Mouse (Mus musculus) heart, postnatal 0 days (tissue): ENCODE data around the gene Gm1043. TPM values are rescaled to one million over a fixed set of nuclear protein-coding genes. Genes with fewer than 3 reads are reported as not detected.

Experiments used
- ATAC-seq: fragments of 200-750 bp; cut with Nextera tagmentation; 2 replicates; pipeline ENCODE4 v1.8.0; 2017; ENCODE audit warnings: low read depth, moderate number of reproducible peaks, moderate library complexity; ENCODE audit not compliant: insufficient read depth
- DNase-seq: peaks from one replicate; pipeline ENCODE4 v3.0.0-alpha.2; 2016; ENCODE audit warnings: low spot score
- H3K27ac ChIP-seq: fragments of 300-500 bp; sonication (generic); 2 replicates; pipeline ENCODE4 v1.5.1; 2014; ENCODE audit warnings: low read depth, mild to moderate bottlenecking
- H3K27me3 ChIP-seq: fragments of 300-500 bp; sonication (generic); 2 replicates; pipeline ENCODE4 v1.6.1; 2014; ENCODE audit warnings: low read length, mixed read lengths; ENCODE audit not compliant: control insufficient read depth, insufficient read depth
- H3K36me3 ChIP-seq: fragments of 300-500 bp; sonication (generic); replicated peaks from 2 replicates; pipeline ENCODE4 v1.6.1; 2014; ENCODE audit warnings: low read length, mixed read lengths; ENCODE audit not compliant: control insufficient read depth, insufficient read depth
- H3K4me1 ChIP-seq: fragments of 300-500 bp; sonication (generic); 2 replicates; pipeline ENCODE4 v1.6.1; 2014; ENCODE audit warnings: antibody characterized with exemption; ENCODE audit not compliant: control insufficient read depth, insufficient read depth
- H3K4me2 ChIP-seq: fragments of 300-500 bp; sonication (generic); 2 replicates; pipeline ENCODE4 v1.6.1; 2014; ENCODE audit warnings: low read depth, mild to moderate bottlenecking, low read length, moderate library complexity
- H3K4me3 ChIP-seq: fragments of 300-500 bp; sonication (generic); 2 replicates; pipeline ENCODE4 v1.5.1; 2014; ENCODE audit warnings: low read depth, low read length
- H3K9ac ChIP-seq: fragments of 300-500 bp; sonication (generic); replicated peaks from 2 replicates; pipeline ENCODE4 v1.6.1; 2014; ENCODE audit warnings: low read depth, low read length, mixed read lengths
- H3K9me3 ChIP-seq: fragments of 300-500 bp; sonication (generic); replicated peaks from 2 replicates; pipeline ENCODE4 v1.6.1; 2016; ENCODE audit warnings: low read length; ENCODE audit not compliant: control insufficient read depth
- CTCF ChIP-seq: IDR thresholded peaks from 2 replicates; pipeline ENCODE4 v1.5.1; 2016; ENCODE audit warnings: antibody characterized with exemption, control low read depth, low read depth
- EP300 ChIP-seq: IDR thresholded peaks from 2 replicates; pipeline ENCODE4 v1.6.1; 2016; ENCODE audit warnings: antibody characterized with exemption, low read depth
- WGBS: fragments of 180-500 bp; shearing (Covaris S2); extraction: QIAGEN DNeasy Blood & Tissue Kit; methylation state at CpG from one replicate; pipeline ENCODE4 v1.1.7; 2014; 5-methylcytosine and 5-hydroxymethylcytosine counted together
- polyA plus RNA-seq: library from polyadenylated mRNA; unstranded; fragments of >200 nt; fragmentation: Nextera tagmentation; extraction: Ambion mirVana; gene quantifications from 2 replicates; pipeline ENCODE4 v1.2.1, GENCODE M21; 2015
- total RNA-seq: library from RNA; depleted of rRNA; stranded (reverse); fragments of >200 nt; gene quantifications from 2 replicates; pipeline ENCODE4 v1.2.3, GENCODE M21; 2014; ENCODE audit warnings: low replicate concordance

Gm1043 gene
- total and polyA plus RNA-seq, 2 experiments from 2014 or later, result not detected

- 0 out of 2 replicates have a peak, but pooled peaks cover 11% of the 10 kb centered on the region for H3K27me3 ChIP-seq
- no peaks in the 10 kb centered on the region for H3K36me3 ChIP-seq
- no peak overlapping the region for H3K9ac ChIP-seq
- no peak overlapping the region for H3K4me3 ChIP-seq
- H3K4me2 ChIP-seq, result no peak overlapping the region
- no peaks in the 10 kb centered on the region for H3K4me1 ChIP-seq
- ATAC-seq (no peak), DNase-seq (no peak)
- 0 out of 2 replicates have a peak, but pooled peaks cover 4% of the 10 kb centered on the region for H3K9me3 ChIP-seq
- no peak overlapping the region for H3K27ac ChIP-seq
- 56% methylated on average over 7 of the region's 7 CpGs for WGBS
- TF ChIP-seq CTCF (no peak), EP300 (no peak)
These were observed 91.9 kb downstream of the Gm1043 start for GRCm38 (mm10) chr5:37177061-37177460.

GRCm38 (mm10) chr5:37178811-37179210, 93.6 kb downstream of the Gm1043 start:
- Histone ChIP-seq H3K36me3 (no peaks in the 10 kb centered on the region), H3K27me3 (0 out of 2 replicates have a peak, but pooled peaks cover 5% of the 10 kb centered on the region), H3K27ac (no peak overlapping the region), H3K9ac (no peak overlapping the region), H3K9me3 (0 out of 2 replicates have a peak, but pooled peaks cover 4% of the 10 kb centered on the region), H3K4me1 (no peaks in the 10 kb centered on the region), H3K4me3 (no peak overlapping the region), H3K4me2 (no peak overlapping the region)
- no peak for TF ChIP-seq EP300
- TF ChIP-seq CTCF, result no peak
- WGBS, result 47% methylated on average over 4 of the region's 4 CpGs
- no peak for DNase-seq
- ATAC-seq, result no peak

DNA sequence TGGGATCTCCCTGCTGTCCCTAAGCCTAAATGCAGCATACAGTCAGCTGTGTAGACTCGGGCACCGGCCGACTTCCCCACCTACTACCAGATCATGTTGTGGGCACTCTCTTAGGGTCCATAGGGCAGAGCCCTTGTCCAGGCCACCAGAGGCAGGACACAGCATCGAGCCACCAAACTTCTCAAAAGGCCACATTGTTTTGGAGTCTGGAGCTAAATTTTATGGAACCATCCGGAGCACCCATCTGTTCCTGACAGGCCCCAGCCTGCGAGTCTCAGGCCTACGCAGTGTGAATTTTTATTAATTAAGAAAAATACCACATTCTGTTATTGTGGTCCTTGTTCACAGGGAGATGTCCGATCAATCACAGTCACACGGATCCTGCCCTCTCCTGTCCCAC, 94.7 kb downstream of the Gm1043 start:
- Histone ChIP-seq H3K4me1 (no peaks in the 10 kb centered on the region), H3K9ac (no peak overlapping the region), H3K9me3 (0 out of 2 replicates have a peak, but pooled peaks cover 4% of the 10 kb centered on the region), H3K27me3 (no peaks in the 10 kb centered on the region), H3K36me3 (no peaks in the 10 kb centered on the region), H3K4me3 (no peak overlapping the region), H3K4me2 (no peak overlapping the region), H3K27ac (no peak overlapping the region)
- TF ChIP-seq EP300 (no peak), CTCF (no peak)
- no peak for ATAC-seq
- 86% methylated on average over 9 of the region's 9 CpGs for WGBS
- DNase-seq, result no peak

DNA sequence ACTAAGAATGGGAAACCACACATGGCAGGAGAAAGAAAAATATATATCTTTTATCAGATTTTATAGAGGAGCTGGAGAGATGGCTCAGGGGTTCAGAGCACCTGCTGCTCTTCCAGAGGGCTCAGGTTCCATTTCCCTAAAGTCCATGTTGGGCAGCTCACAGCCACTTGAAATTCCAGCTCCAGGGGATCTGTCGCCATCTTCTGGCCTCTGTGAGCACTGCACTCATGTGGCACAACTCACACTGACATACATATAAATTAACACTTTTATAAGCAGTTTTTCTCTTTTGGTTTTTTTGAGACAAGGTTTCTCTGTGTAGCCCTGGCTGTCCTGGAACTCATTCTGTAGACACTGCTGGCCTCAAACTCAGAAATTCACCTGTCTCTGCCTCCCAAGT, 95.5 kb downstream of the Gm1043 start:
- H3K27me3 ChIP-seq, result no peaks in the 10 kb centered on the region
- 54% methylated on average over 1 of the region's 1 CpGs for WGBS
- TF ChIP-seq CTCF (no peak), EP300 (no peak)
- no peak overlapping the region for H3K4me2 ChIP-seq
- H3K4me3 ChIP-seq, result no peak overlapping the region
- no peaks in the 10 kb centered on the region for H3K36me3 ChIP-seq
- DNase-seq, result no peak
- H3K4me1 ChIP-seq, result no peaks in the 10 kb centered on the region
- no peak overlapping the region for H3K27ac ChIP-seq
- ATAC-seq, result no peak
- 0 out of 2 replicates have a peak, but pooled peaks cover 4% of the 10 kb centered on the region for H3K9me3 ChIP-seq
- no peak overlapping the region for H3K9ac ChIP-seq

- no peak for ATAC-seq
- TF ChIP-seq EP300, result no peak
- TF ChIP-seq CTCF, result no peak
These were observed 99.4 kb downstream of the Gm1043 start for GRCm38 (mm10) chr5:37184605-37185004.

DNA sequence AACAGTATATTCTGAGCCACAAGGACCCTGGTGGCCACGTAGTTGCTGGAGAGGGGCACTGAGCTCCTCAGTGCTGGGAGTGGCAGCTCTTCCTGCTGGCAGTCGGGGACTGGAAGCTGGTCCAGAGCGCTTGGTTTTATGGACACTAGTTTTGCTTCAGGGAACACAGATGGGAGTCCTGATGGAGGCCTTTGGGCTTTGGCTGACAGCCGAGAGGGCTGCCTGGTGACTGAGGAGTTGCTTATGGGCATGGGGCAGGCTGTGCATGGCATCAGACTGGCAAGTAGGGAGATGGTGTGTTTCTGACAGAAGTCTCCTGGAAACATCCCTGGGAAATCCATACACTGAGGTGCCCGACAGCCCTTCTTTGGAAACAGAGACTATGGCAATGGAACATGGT, 105.2 kb downstream of the Gm1043 start:
- DNase-seq (no peak), ATAC-seq (no peak)
- 72% methylated on average over 5 of the region's 5 CpGs for WGBS
- Histone ChIP-seq H3K9ac (no peak overlapping the region), H3K27me3 (no peaks in the 10 kb centered on the region), H3K9me3 (no peaks in the 10 kb centered on the region), H3K36me3 (no peaks in the 10 kb centered on the region), H3K4me3 (no peak overlapping the region), H3K4me2 (no peak overlapping the region), H3K27ac (no peak overlapping the region), H3K4me1 (no peaks in the 10 kb centered on the region)
- TF ChIP-seq CTCF (no peak), EP300 (no peak)

More at GRCm38 (mm10) chr5:37184605-37185004, 99.4 kb downstream of the Gm1043 start:
- Histone ChIP-seq H3K9me3 (0 out of 2 replicates have a peak, but pooled peaks cover 4% of the 10 kb centered on the region), H3K4me1 (no peaks in the 10 kb centered on the region), H3K4me2 (no peak overlapping the region), H3K4me3 (no peak overlapping the region), H3K27me3 (no peaks in the 10 kb centered on the region), H3K9ac (no peak overlapping the region), H3K27ac (no peak overlapping the region), H3K36me3 (no peaks in the 10 kb centered on the region)
- WGBS, result 59% methylated on average over 7 of the region's 7 CpGs
- no peak for DNase-seq
